Mouse (Mus musculus) midbrain, postnatal 0 days (tissue): ENCODE measurements around the gene Heatr9. TPM values are rescaled to one million over a fixed set of nuclear protein-coding genes. Genes with fewer than 3 reads are reported as not detected.

Experiments
- ATAC-seq: fragments of 200-750 bp; cut with Nextera tagmentation; 2 replicates; pipeline ENCODE4 v1.8.0; 2017; ENCODE audit warnings: moderate number of reproducible peaks, mild to moderate bottlenecking, moderate TSS enrichment, moderate library complexity; ENCODE audit not compliant: low FRiP score
- DNase-seq: peaks from one replicate; pipeline ENCODE4 v3.0.0-alpha.2; 2015; ENCODE audit warnings: low spot score
- H3K27ac ChIP-seq: fragments of 300-500 bp; sonication (generic); 2 replicates; pipeline ENCODE4 v1.5.1; 2014; ENCODE audit warnings: low read depth, mild to moderate bottlenecking, low read length, mixed read lengths
- H3K27me3 ChIP-seq: fragments of 300-500 bp; sonication (generic); 2 replicates; pipeline ENCODE4 v1.6.1; 2014; ENCODE audit warnings: low read length, control low read depth, mixed read lengths; ENCODE audit not compliant: insufficient read depth
- H3K36me3 ChIP-seq: fragments of 300-500 bp; sonication (generic); 2 replicates; pipeline ENCODE4 v1.6.1; 2014; ENCODE audit warnings: low read length, control low read depth, mixed read lengths; ENCODE audit not compliant: insufficient read depth
- H3K4me1 ChIP-seq: fragments of 300-500 bp; sonication (generic); 2 replicates; pipeline ENCODE4 v1.6.1; 2014; ENCODE audit warnings: mild to moderate bottlenecking, control low read depth, antibody characterized with exemption, low read length, mixed read lengths; ENCODE audit not compliant: insufficient read depth
- H3K4me2 ChIP-seq: fragments of 300-500 bp; sonication (generic); 2 replicates; pipeline ENCODE4 v1.6.1; 2014; ENCODE audit warnings: low read depth, mild to moderate bottlenecking, low read length, mixed read lengths; ENCODE audit not compliant: poor library complexity, severe bottlenecking
- H3K4me3 ChIP-seq: fragments of 300-500 bp; sonication (generic); 2 replicates; pipeline ENCODE4 v1.5.1; 2014; ENCODE audit warnings: low read depth, mild to moderate bottlenecking, low read length, moderate library complexity
- H3K9ac ChIP-seq: fragments of 300-500 bp; sonication (generic); replicated peaks from 2 replicates; pipeline ENCODE4 v1.6.1; 2014; ENCODE audit warnings: mild to moderate bottlenecking, low read length, moderate library complexity, mixed read lengths; ENCODE audit not compliant: poor library complexity, severe bottlenecking
- H3K9me3 ChIP-seq: fragments of 300-500 bp; sonication (generic); 2 replicates; pipeline ENCODE4 v1.6.1; 2016; ENCODE audit warnings: low read length, control low read depth
- CTCF ChIP-seq: IDR thresholded peaks from 2 replicates; pipeline ENCODE4 v1.5.1; 2016; ENCODE audit warnings: antibody characterized with exemption, mild to moderate bottlenecking
- WGBS: fragments of 180-500 bp; shearing (Covaris S2); extraction: QIAGEN DNeasy Blood & Tissue Kit; methylation state at CpG from one replicate; pipeline ENCODE4 v1.1.7; 2014; 5-methylcytosine and 5-hydroxymethylcytosine counted together
- polyA plus RNA-seq: library from polyadenylated mRNA; unstranded; fragments of >200 nt; fragmentation: Nextera tagmentation; extraction: Ambion mirVana; gene quantifications from 2 replicates; pipeline ENCODE4 v1.2.1, GENCODE M21; 2015
- total RNA-seq: library from RNA; depleted of rRNA; stranded (reverse); fragments of >200 nt; gene quantifications from 2 replicates; pipeline ENCODE4 v1.2.3, GENCODE M21; 2014; rRNA removed

Heatr9 gene
- total and polyA plus RNA-seq, 2 experiments from 2014 or later: not detected

DNA sequence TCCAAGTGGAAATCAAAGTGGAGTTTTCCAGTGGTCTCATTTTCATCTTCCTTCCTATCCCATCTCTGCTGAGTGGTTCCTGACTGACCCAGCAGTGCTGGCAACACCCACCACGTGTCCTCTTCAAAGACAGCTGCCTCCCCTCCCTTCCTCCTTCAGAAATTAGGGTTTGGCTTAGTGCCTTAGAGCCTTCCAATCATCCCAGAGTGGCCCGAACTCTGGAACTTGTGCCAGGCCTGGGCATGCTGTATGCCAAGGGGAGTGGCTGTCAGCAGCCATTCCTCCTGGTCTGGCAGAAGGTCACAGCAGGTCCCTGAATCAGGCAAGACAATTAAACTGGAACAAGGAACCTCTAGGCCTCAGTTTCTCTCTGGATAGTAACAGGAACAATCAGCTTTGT is 56.0 kb downstream of the Heatr9 start:
- no peaks in the 10 kb centered on the region for H3K9me3 ChIP-seq
- H3K4me3 ChIP-seq: no peak overlapping the region
- no peak overlapping the region for H3K27ac ChIP-seq
- no peaks in the 10 kb centered on the region for H3K36me3 ChIP-seq
- H3K27me3 ChIP-seq: peaks cover 15% of the 10 kb centered on the region
- no peak overlapping the region for H3K9ac ChIP-seq
- no peak for TF ChIP-seq CTCF
- WGBS: 29% methylated on average over 2 of the region's 2 CpGs
- ATAC-seq (no peak; the same call in 1 of the 2 replicates), DNase-seq (peak; percentile 86)
- no peak overlapping the region for H3K4me2 ChIP-seq
- H3K4me1 ChIP-seq: no peaks in the 10 kb centered on the region; the same call in 1 of the 2 replicates

DNA sequence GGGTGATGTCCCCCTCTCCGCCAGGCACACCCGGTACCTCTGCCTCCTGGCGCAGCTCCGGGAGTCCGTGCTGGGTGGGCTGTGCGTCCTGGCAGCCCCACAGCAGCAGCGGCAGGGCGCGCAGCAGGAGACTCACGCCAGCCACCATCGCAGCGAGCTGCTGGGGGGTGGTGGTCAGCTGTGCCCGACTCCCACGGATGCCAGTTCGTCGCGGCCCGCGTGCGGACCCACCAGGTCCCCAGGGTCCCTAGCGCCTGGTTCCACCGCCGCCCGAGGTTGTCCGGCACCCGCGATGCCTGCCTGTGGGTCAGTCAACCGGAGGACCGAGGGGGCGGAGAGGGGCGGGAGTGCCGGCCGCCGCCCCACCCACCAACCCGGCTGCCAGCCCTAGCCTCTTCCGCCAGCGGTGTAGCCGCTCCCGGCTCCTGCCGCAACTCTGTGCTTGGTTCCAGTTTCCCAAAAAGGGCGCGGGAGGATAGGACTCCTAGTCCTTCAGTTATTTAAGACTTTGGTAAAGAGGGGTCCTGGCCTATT is 59.2 kb downstream of the Heatr9 start, which contains the start of gene Mmp28:
Gene Mmp28, minus strand, starts transcription at position 361 of the 534 bp plus-strand sequence.
- H3K9me3 ChIP-seq: no peaks in the 10 kb centered on the region
- peak within 1 kb of the TSS; percentile 91 for H3K4me2 ChIP-seq
- peak within 1 kb of the TSS; percentile 63 for H3K4me3 ChIP-seq
- peaks cover 15% of the 10 kb centered on the region for H3K27me3 ChIP-seq
- ATAC-seq (no peak), DNase-seq (peak; percentile 33)
- no peaks in the 10 kb centered on the region; the same call in 1 of the 2 replicates for H3K4me1 ChIP-seq
- H3K27ac ChIP-seq: no peak within 1 kb of the TSS
- under 1% methylated on average over 16 of the region's 42 CpGs for WGBS
- H3K9ac ChIP-seq: peak within 1 kb of the TSS; percentile 44
- H3K36me3 ChIP-seq: no peaks in the 10 kb centered on the region
- TF ChIP-seq CTCF: no peak

Other genes with a start within 250 kb of the Heatr9 start
- not detected in 2 replicates for gene Slfn14, start 235.4 kb downstream of the Heatr9 start, total RNA-seq
- not detected in 2 replicates for gene Slfn14, start 235.4 kb downstream of the Heatr9 start, polyA plus RNA-seq
- gene Ap2b1, start 223.2 kb downstream of the Heatr9 start, total RNA-seq: 232 and 258 TPM in 2 replicates
- 107 and 110 TPM in 2 replicates for gene Ap2b1, start 223.2 kb downstream of the Heatr9 start, polyA plus RNA-seq
- 9.5 and 10.1 TPM in 2 replicates for gene Pex12, start 219.6 kb downstream of the Heatr9 start, total RNA-seq
- 10.4 and 11.8 TPM in 2 replicates for gene Pex12, start 219.6 kb downstream of the Heatr9 start, polyA plus RNA-seq
- 110 and 126 TPM in 2 replicates for gene Rasl10b, start 113.0 kb downstream of the Heatr9 start, total RNA-seq
- gene Rasl10b, start 113.0 kb downstream of the Heatr9 start, polyA plus RNA-seq: 43.9 and 44.3 TPM in 2 replicates
- 0.44 and 0.85 TPM in 2 replicates for gene Gas2l2, start 92.7 kb downstream of the Heatr9 start, total RNA-seq
- gene Gas2l2, start 92.7 kb downstream of the Heatr9 start, polyA plus RNA-seq: 0.52 and 0.67 TPM in 2 replicates
- not detected in 2 replicates for gene 1700020L24Rik, start 84.5 kb downstream of the Heatr9 start, total RNA-seq
- 0.57 and 0.79 TPM in 2 replicates for gene 1700020L24Rik, start 84.5 kb downstream of the Heatr9 start, polyA plus RNA-seq
- 5.4 and 5.5 TPM in 2 replicates for gene Mmp28, start 59.1 kb downstream of the Heatr9 start, total RNA-seq
- gene Mmp28, start 59.1 kb downstream of the Heatr9 start, polyA plus RNA-seq: 1.2 and 1.4 TPM in 2 replicates
- gene Taf15, start 49.1 kb downstream of the Heatr9 start, total RNA-seq: 18.2 and 30.6 TPM in 2 replicates
- 6.5 and 9.6 TPM in 2 replicates for gene Taf15, start 49.1 kb downstream of the Heatr9 start, polyA plus RNA-seq
- not detected in 2 replicates for gene Ccl5, start 8.3 kb upstream of the Heatr9 start, total RNA-seq
- not detected in 2 replicates for gene Ccl5, start 8.3 kb upstream of the Heatr9 start, polyA plus RNA-seq
- gene Ccl9, start 56.5 kb upstream of the Heatr9 start, total RNA-seq: 1.3 and 2.9 TPM in 2 replicates
- gene Ccl9, start 56.5 kb upstream of the Heatr9 start, polyA plus RNA-seq: 1.9 and 2.8 TPM in 2 replicates
- gene Ccl6, start 70.9 kb upstream of the Heatr9 start, total RNA-seq: 1.8 and 2.4 TPM in 2 replicates
- gene Ccl6, start 70.9 kb upstream of the Heatr9 start, polyA plus RNA-seq: 3.6 and 4.4 TPM in 2 replicates
- not detected in 2 replicates for gene Rpl9-ps1, start 123.4 kb upstream of the Heatr9 start, total RNA-seq
- not detected in 2 replicates for gene Rpl9-ps1, start 123.4 kb upstream of the Heatr9 start, polyA plus RNA-seq
- gene Ccl3, start 127.2 kb upstream of the Heatr9 start, total RNA-seq: 0.76 and 5.3 TPM in 2 replicates
- 0.91 and 1.2 TPM in 2 replicates for gene Ccl3, start 127.2 kb upstream of the Heatr9 start, polyA plus RNA-seq
- not detected in 2 replicates for gene Ccl4, start 140.4 kb upstream of the Heatr9 start, total RNA-seq
- gene Ccl4, start 140.4 kb upstream of the Heatr9 start, polyA plus RNA-seq: not detected in 2 replicates
- gene Wfdc17, start 181.8 kb upstream of the Heatr9 start, total RNA-seq: not detected in 2 replicates
- 0.70 and 0.75 TPM in 2 replicates for gene Wfdc17, start 181.8 kb upstream of the Heatr9 start, polyA plus RNA-seq
- gene Wfdc18, start 186.8 kb upstream of the Heatr9 start, total RNA-seq: not detected in 2 replicates
- gene Wfdc18, start 186.8 kb upstream of the Heatr9 start, polyA plus RNA-seq: 1.3 TPM in 1 of 2 replicates, not detected in the other
- not detected in 2 replicates for gene Wfdc21, start 224.8 kb upstream of the Heatr9 start, total RNA-seq
- gene Wfdc21, start 224.8 kb upstream of the Heatr9 start, polyA plus RNA-seq: not detected in 2 replicates
- gene Heatr6, start 231.5 kb upstream of the Heatr9 start, total RNA-seq: 24.8 and 31.9 TPM in 2 replicates
- 22.0 and 25.9 TPM in 2 replicates for gene Heatr6, start 231.5 kb upstream of the Heatr9 start, polyA plus RNA-seq